ENCODE assay signal across 36 mouse cellular contexts in the genomic region with DNA sequence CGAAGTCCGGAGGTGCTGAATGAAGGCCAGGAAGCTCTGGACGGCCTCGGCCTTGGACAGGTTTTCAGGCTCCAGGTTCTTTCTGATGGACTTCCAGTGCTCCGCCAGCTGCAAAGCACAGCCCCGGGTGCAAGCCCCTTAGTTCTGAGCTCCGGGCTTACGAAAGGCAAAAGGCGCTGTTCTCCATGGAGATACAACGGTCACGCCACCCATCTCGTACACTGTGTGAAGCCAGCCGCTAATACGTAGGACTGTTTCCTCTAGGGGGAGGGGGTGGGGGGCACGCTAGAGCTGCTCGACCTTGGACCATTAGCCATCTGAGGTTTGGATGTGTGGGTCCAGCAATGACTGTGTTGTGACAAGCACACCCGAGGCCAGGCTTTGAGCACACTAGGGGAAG. TPM values are rescaled to one million over a fixed set of nuclear protein-coding genes. Genes with fewer than 3 reads are reported as not detected.
A peak's percentile ranks its signal among the peaks of the same experiment; 100 is the strongest.
DNase-seq lines count a peak whose midpoint lies in the region; ATAC-seq and TF ChIP-seq lines count a peak whose summit lies in the region.
"Had no signal": no experiment of that assay in that cellular context is flagged by ENCODE, and none has a peak within 500 bp of the region (broad histone marks: within the 10 kb centered on the region; RNA-seq: fewer than 3 reads in every experiment).

No protein-coding gene starts in this region.

- DNase-seq in adrenal gland, postnatal 10 days = peak; percentile 20
- no peak for DNase-seq in adrenal gland, adult 8-10 months
- DNase-seq in intestine, embryonic 14.5 days (ENCODE audit: low spot score) = peak; percentile 38
- no peak for DNase-seq in ES-E14 (ENCODE audit: low read depth, low spot score)
- DNase-seq in testis, postnatal 10 days (ENCODE audit: low spot score) = peak; percentile 52
- no peak for DNase-seq in left cerebral cortex, adult 11 months (ENCODE audit: low spot score)
- DNase-seq: cerebellum, adult 2 months; cerebellum, postnatal 14 days; gastrocnemius, postnatal 10 days; heart, postnatal 10 days; kidney, adult 8-10 months; kidney, postnatal 10 days; layer of hippocampus, postnatal 36 days; liver, embryonic 13.5 days; lung, adult 18-20 months; lung, postnatal 4 days; right cerebral cortex, adult 18-20 months; thymus, adult 18-20 months; thymus, postnatal 25 days had no signal

- in situ Hi-C loops in ES-E14 (cut with MboI; ENCODE audit: low sequenced_read_pairs in 2 of 2, unreplicated experiment in 2 of 2) = no loop called here

- no peak for ATAC-seq in intestine, embryonic 14.5 days (replicated peaks; ENCODE audit: low FRiP score, low TSS enrichment, low read depth)
- ATAC-seq in intestine, embryonic 15.5 days = no peak
- ATAC-seq: inflammation-experienced regulatory T-cells, adult 6 months; lung, postnatal 0 days had no signal

- no peaks in the 10 kb centered on the region for H3K27me3 ChIP-seq in intestine, embryonic 14.5 days (replicated peaks; ENCODE audit: control insufficient read depth, insufficient read depth, low read length)
- no peaks in the 10 kb centered on the region for H3K27me3 ChIP-seq in intestine, embryonic 15.5 days (replicated peaks)
- H3K27me3 ChIP-seq: embryonic facial prominence, embryonic 15.5 days; heart, embryonic 13.5 days; hindbrain, embryonic 15.5 days; limb, embryonic 15.5 days; liver, embryonic 13.5 days; midbrain, embryonic 12.5 days; neural tube, embryonic 12.5 days had no signal

- H3K9ac ChIP-seq in intestine, embryonic 14.5 days (ENCODE audit: low read length) = no peak overlapping the region
- no peak overlapping the region for H3K9ac ChIP-seq in intestine, embryonic 15.5 days
- H3K9ac ChIP-seq in ES-E14 (ENCODE audit: insufficient read depth, low read depth, low read length, poor library complexity, severe bottlenecking) = no peak overlapping the region
- H3K9ac ChIP-seq: embryonic facial prominence, embryonic 15.5 days; heart, embryonic 13.5 days; hindbrain, embryonic 15.5 days; limb, embryonic 15.5 days; liver, embryonic 13.5 days; midbrain, embryonic 12.5 days; neural tube, embryonic 12.5 days had no signal

- H3K4me1 ChIP-seq in intestine, embryonic 14.5 days (replicated peaks; ENCODE audit: control insufficient read depth, insufficient read depth, low read length) = no peaks in the 10 kb centered on the region
- H3K4me1 ChIP-seq in intestine, embryonic 15.5 days (replicated peaks) = no peaks in the 10 kb centered on the region
- H3K4me1 ChIP-seq in ES-E14 (ENCODE audit: control insufficient read depth in 2 of 2, insufficient read depth in 2 of 2, low read length in 2 of 2, poor library complexity in 1 of 2) = peaks cover 0 to 5% of the 10 kb centered on the region in 2 experiments; a peak in 1 of 4 replicates
- H3K4me1 ChIP-seq: embryonic facial prominence, embryonic 10.5 days; embryonic facial prominence, embryonic 15.5 days; hindbrain, embryonic 10.5 days; hindbrain, embryonic 15.5 days; limb, embryonic 15.5 days; liver, embryonic 13.5 days; midbrain, embryonic 12.5 days; neural tube, embryonic 12.5 days had no signal

- WGBS in intestine, embryonic 14.5 days = 86% methylated on average over 17 of the region's 17 CpGs
- WGBS in intestine, embryonic 15.5 days = 88% methylated on average over 17 of the region's 17 CpGs

- H3K4me3 ChIP-seq in intestine, embryonic 14.5 days (ENCODE audit: low read depth, low read length) = no peak overlapping the region
- H3K4me3 ChIP-seq in intestine, embryonic 15.5 days (replicated peaks) = no peak overlapping the region
- H3K4me3 ChIP-seq in ES-E14 (ENCODE audit: insufficient read depth in 1 of 2, low read depth in 1 of 2, low read length in 2 of 2, poor library complexity in 1 of 2, severe bottlenecking in 1 of 2) = peak overlapping the region; percentile 3 to 50
- H3K4me3 ChIP-seq: embryonic facial prominence, embryonic 10.5 days; embryonic facial prominence, embryonic 15.5 days; heart, embryonic 13.5 days; hindbrain, embryonic 10.5 days; hindbrain, embryonic 15.5 days; limb, embryonic 10.5 days; limb, embryonic 15.5 days; liver, embryonic 13.5 days; megakaryocyte, embryonic 14.5 days; midbrain, embryonic 12.5 days; myocyte; neural tube, embryonic 12.5 days had no signal

- no peak overlapping the region for H3K4me2 ChIP-seq in intestine, embryonic 14.5 days (ENCODE audit: low read length)
- no peak overlapping the region for H3K4me2 ChIP-seq in intestine, embryonic 15.5 days (replicated peaks)
- H3K4me2 ChIP-seq: embryonic facial prominence, embryonic 15.5 days; heart, embryonic 13.5 days; hindbrain, embryonic 15.5 days; limb, embryonic 15.5 days; liver, embryonic 13.5 days; midbrain, embryonic 12.5 days; neural tube, embryonic 12.5 days had no signal

- no peaks in the 10 kb centered on the region for H3K9me3 ChIP-seq in intestine, embryonic 14.5 days (ENCODE audit: control insufficient read depth, low read length)
- no peaks in the 10 kb centered on the region for H3K9me3 ChIP-seq in intestine, embryonic 15.5 days
- no peaks in the 10 kb centered on the region for H3K9me3 ChIP-seq in ES-E14 (ENCODE audit: control insufficient read depth, insufficient read depth, low read depth, low read length)
- H3K9me3 ChIP-seq: embryonic facial prominence, embryonic 10.5 days; embryonic facial prominence, embryonic 15.5 days; heart, embryonic 13.5 days; hindbrain, embryonic 10.5 days; hindbrain, embryonic 15.5 days; limb, embryonic 10.5 days; limb, embryonic 15.5 days; liver, embryonic 13.5 days; megakaryocyte, embryonic 14.5 days; midbrain, embryonic 12.5 days; neural tube, embryonic 12.5 days had no signal

- H3K27ac ChIP-seq in intestine, embryonic 14.5 days (ENCODE audit: low read depth) = no peak overlapping the region
- no peak overlapping the region for H3K27ac ChIP-seq in intestine, embryonic 15.5 days
- H3K27ac ChIP-seq in ES-E14 (ENCODE audit: insufficient read depth, low read depth, low read length, poor library complexity, severe bottlenecking) = no peak overlapping the region
- H3K27ac ChIP-seq: embryonic facial prominence, embryonic 10.5 days; embryonic facial prominence, embryonic 15.5 days; heart, embryonic 13.5 days; hindbrain, embryonic 10.5 days; hindbrain, embryonic 15.5 days; limb, embryonic 10.5 days; limb, embryonic 15.5 days; liver, embryonic 13.5 days; midbrain, embryonic 12.5 days; neural tube, embryonic 12.5 days had no signal

- no peaks in the 10 kb centered on the region for H3K36me3 ChIP-seq in intestine, embryonic 14.5 days (ENCODE audit: control insufficient read depth, insufficient read depth, low read length)
- H3K36me3 ChIP-seq in intestine, embryonic 15.5 days = no peaks in the 10 kb centered on the region
- H3K36me3 ChIP-seq in ES-E14 (ENCODE audit: control insufficient read depth, insufficient read depth, low read length, poor library complexity, severe bottlenecking) = no peaks in the 10 kb centered on the region
- H3K36me3 ChIP-seq: embryonic facial prominence, embryonic 10.5 days; embryonic facial prominence, embryonic 15.5 days; heart, embryonic 13.5 days; hindbrain, embryonic 15.5 days; limb, embryonic 10.5 days; limb, embryonic 15.5 days; midbrain, embryonic 12.5 days; neural tube, embryonic 12.5 days had no signal

TF ChIP-seq in ES-E14, 5 proteins besides CTCF, POLR2A, EP300 and RAD21:
- TF ChIP-seq ZNF384 (IDR thresholded peaks at IDR 0.05; ENCODE audit: low read depth, low read length) (no peak), CHD2 (IDR thresholded peaks at IDR 0.05; ENCODE audit: low read depth, low read length) (no peak), HCFC1 (IDR thresholded peaks at IDR 0.05; ENCODE audit: borderline replicate concordance, insufficient read depth, low read length) (no peak), ZC3H11A (IDR thresholded peaks at IDR 0.05; ENCODE audit: borderline replicate concordance, low read depth, low read length) (no peak), MAFK (IDR thresholded peaks at IDR 0.05; ENCODE audit: insufficient read depth, low read depth, low read length) (no peak)

RNA-seq across cellular contexts. Expression of a gene that starts 29.1 kb away (rescaled TPM):
- 10 to 100 TPM in 1 of 2 experiments, 1 to 10 TPM in 1; 8.2 to 10.9 TPM for total RNA-seq in adrenal gland, postnatal 10 days (2021)
- total RNA-seq in adrenal gland, adult 8-10 months (2022) = 1 to 10 TPM; 4.9 to 9.2 (median 7.0) TPM
- polyA plus RNA-seq in intestine, embryonic 14.5 days (2014; fragmentation: Nextera tagmentation; extraction: Ambion mirVana) = 11.8 and 13.6 TPM in 2 replicates
- polyA plus RNA-seq in intestine, embryonic 15.5 days (2015; fragmentation: Nextera tagmentation; extraction: Ambion mirVana) = 8.8 and 12.9 TPM in 2 replicates
- total RNA-seq in ES-E14 (2012; rRNA removed) = 16.2 and 16.5 TPM in 2 replicates

RNA-seq across cellular contexts. Expression of a gene that starts 30.7 kb away (rescaled TPM):
- 10 to 100 TPM; 16.3 to 30.1 TPM for total RNA-seq in adrenal gland, postnatal 10 days (2021)
- total RNA-seq in adrenal gland, adult 8-10 months (2022) = 10 to 100 TPM in 2 of 4 experiments, 1 to 10 TPM in 2; 5.9 to 11.8 (median 8.8) TPM
- polyA plus RNA-seq in intestine, embryonic 14.5 days (2014; fragmentation: Nextera tagmentation; extraction: Ambion mirVana) = 45.3 and 58.6 TPM in 2 replicates
- polyA plus RNA-seq in intestine, embryonic 15.5 days (2015; fragmentation: Nextera tagmentation; extraction: Ambion mirVana) = 228 and 249 TPM in 2 replicates
- total RNA-seq in ES-E14 (2012; rRNA removed) = 10.3 and 10.8 TPM in 2 replicates

RNA-seq across cellular contexts. Expression of a gene that starts 46.9 kb away (rescaled TPM):
- under 1 TPM in 1 of 2 experiments, not detected in 1; 0.33 TPM for total RNA-seq in adrenal gland, postnatal 10 days (2021)
- total RNA-seq in adrenal gland, adult 8-10 months (2022) = under 1 TPM in 1 of 4 experiments, not detected in 3; 0.30 TPM
- 0.19 and 0.31 TPM in 2 replicates for polyA plus RNA-seq in intestine, embryonic 14.5 days (2014; fragmentation: Nextera tagmentation; extraction: Ambion mirVana)
- polyA plus RNA-seq in intestine, embryonic 15.5 days (2015; fragmentation: Nextera tagmentation; extraction: Ambion mirVana) = 0.24 and 0.31 TPM in 2 replicates
- not detected in 2 replicates for total RNA-seq in ES-E14 (2012; rRNA removed)
- total RNA-seq: left cerebral cortex, postnatal 10 days; midbrain, postnatal 0 days had no signal
- polyA plus RNA-seq: embryonic facial prominence, embryonic 10.5 days; hindbrain, embryonic 10.5 days; inflammation-experienced regulatory T-cells, adult 6 months; limb, embryonic 10.5 days; liver, embryonic 13.5 days; midbrain, embryonic 12.5 days; neural tube, embryonic 12.5 days; stomach, embryonic 14.5 days had no signal

RNA-seq across cellular contexts. Expression of a gene that starts 49.3 kb away (rescaled TPM):
- total RNA-seq in adrenal gland, postnatal 10 days (2021) = 10 to 100 TPM in 1 of 2 experiments, 1 to 10 TPM in 1; 2.5 to 11.6 TPM
- under 1 TPM; 0.03 to 0.07 (median 0.04) TPM for total RNA-seq in adrenal gland, adult 8-10 months (2022)
- 0.07 and 0.13 TPM in 2 replicates for polyA plus RNA-seq in intestine, embryonic 14.5 days (2014; fragmentation: Nextera tagmentation; extraction: Ambion mirVana)
- 0.14 and 0.18 TPM in 2 replicates for polyA plus RNA-seq in intestine, embryonic 15.5 days (2015; fragmentation: Nextera tagmentation; extraction: Ambion mirVana)
- under 0.01 and 0.05 TPM in 2 replicates for total RNA-seq in ES-E14 (2012; rRNA removed)
- polyA plus RNA-seq: inflammation-experienced regulatory T-cells, adult 6 months had no signal

Comparison
In these comparisons a context has a peak if more than half of its experiments do, and no peak if none do; other contexts are left out.
1. DNase-seq: peak in adrenal gland, postnatal 10 days (single experiment), intestine, embryonic 14.5 days (single experiment) and testis, postnatal 10 days (single experiment); none in adrenal gland, adult 8-10 months (single experiment), ES-E14 (single experiment) and left cerebral cortex, adult 11 months (single experiment).
2. H3K4me3 ChIP-seq: peak in ES-E14 (2 of 2); none in intestine, embryonic 14.5 days (single experiment) and intestine, embryonic 15.5 days (single experiment).